Mouse (Mus musculus): ENCODE data around the gene Lsp1.

The Lsp1 gene

GRCm38 (mm10) chr7:142476271-142476670 is 15.7 kb downstream of the Lsp1 start:
- DNase-seq (ENCODE audit: low read depth, low spot score): no peak

- DNase-seq (ENCODE audit: low read depth, low spot score): no peak
Measured at GRCm38 (mm10) chr7:142476795-142477452, 16.3 kb downstream of the Lsp1 start.

- DNase-seq (ENCODE audit: low read depth, low spot score): no peak
Measured at GRCm38 (mm10) chr7:142478001-142478400, 17.4 kb downstream of the Lsp1 start.

GRCm38 (mm10) chr7:142478574-142478973 is 18.0 kb downstream of the Lsp1 start:
- no peak for DNase-seq (ENCODE audit: low read depth, low spot score)

GRCm38 (mm10) chr7:142479307-142479706 is 18.7 kb downstream of the Lsp1 start:
- no peak for DNase-seq (ENCODE audit: low read depth, low spot score)

GRCm38 (mm10) chr7:142479886-142480285 is 19.3 kb downstream of the Lsp1 start:
- no peak for DNase-seq (ENCODE audit: low read depth, low spot score)

GRCm38 (mm10) chr7:142480661-142481060 is 20.1 kb downstream of the Lsp1 start:
- no peak for DNase-seq (ENCODE audit: low read depth, low spot score)

- no peak for DNase-seq (ENCODE audit: low read depth, low spot score)
Measured at GRCm38 (mm10) chr7:142481186-142481567, 20.6 kb downstream of the Lsp1 start.

GRCm38 (mm10) chr7:142481568-142482255 is 21.1 kb downstream of the Lsp1 start:
- no peak for DNase-seq (ENCODE audit: low read depth, low spot score)

GRCm38 (mm10) chr7:142482256-142482609 is 21.6 kb downstream of the Lsp1 start:
- DNase-seq (ENCODE audit: low read depth, low spot score): no peak

- no peak for DNase-seq (ENCODE audit: low read depth, low spot score)
Measured at GRCm38 (mm10) chr7:142483136-142483535, 22.5 kb downstream of the Lsp1 start.

GRCm38 (mm10) chr7:142484780-142485179 is 24.2 kb downstream of the Lsp1 start:
- no peak for DNase-seq (ENCODE audit: low read depth, low spot score)

GRCm38 (mm10) chr7:142486751-142487162 is 26.1 kb downstream of the Lsp1 start:
- DNase-seq (ENCODE audit: low read depth, low spot score): no peak

- DNase-seq (ENCODE audit: low read depth, low spot score): no peak
Measured at GRCm38 (mm10) chr7:142487341-142487859, 26.8 kb downstream of the Lsp1 start.

GRCm38 (mm10) chr7:142488053-142488452 is 27.4 kb downstream of the Lsp1 start:
- DNase-seq (ENCODE audit: low read depth, low spot score): no peak

GRCm38 (mm10) chr7:142493535-142493934 is 32.9 kb downstream of the Lsp1 start:
- DNase-seq (ENCODE audit: low read depth, low spot score): no peak

GRCm38 (mm10) chr7:142496158-142496557 is 35.5 kb downstream of the Lsp1 start:
- DNase-seq (ENCODE audit: low read depth, low spot score): no peak

GRCm38 (mm10) chr7:142496800-142497199 is 36.2 kb downstream of the Lsp1 start:
- DNase-seq (ENCODE audit: low read depth, low spot score): no peak

- DNase-seq (ENCODE audit: low read depth, low spot score): no peak
Measured at GRCm38 (mm10) chr7:142497775-142498174, 37.2 kb downstream of the Lsp1 start.

- no peak for DNase-seq (ENCODE audit: low read depth, low spot score)
Measured at GRCm38 (mm10) chr7:142498575-142498974, 38.0 kb downstream of the Lsp1 start, which contains the start of gene Tnnt3. Gene Tnnt3, plus strand, starts transcription at chr7:142498836.

GRCm38 (mm10) chr7:142499010-142499721 is 38.6 kb downstream of the Lsp1 start:
- DNase-seq (ENCODE audit: low read depth, low spot score): no peak

- no peak for DNase-seq (ENCODE audit: low read depth, low spot score)
Measured at GRCm38 (mm10) chr7:142500032-142500431, 39.4 kb downstream of the Lsp1 start.
